Mouse (Mus musculus) intestine, embryonic 15.5 days (tissue): Measurements from ENCODE around the gene Itln1. TPM values are rescaled to one million over a fixed set of nuclear protein-coding genes. Genes with fewer than 3 reads are reported as not detected.
A peak's percentile ranks its signal among the peaks of the same experiment; 100 is the strongest.

Experiments used
- ATAC-seq: fragments of 200-750 bp; cut with Nextera tagmentation; 2 replicates; pipeline ENCODE4 v1.8.0; 2017; ENCODE audit warnings: moderate TSS enrichment, moderate library complexity
- H3K27ac ChIP-seq: fragments of 300-500 bp; sonication (generic); 2 replicates; pipeline ENCODE4 v1.5.1; 2015; ENCODE audit warnings: mild to moderate bottlenecking, inconsistent platforms
- H3K27me3 ChIP-seq: fragments of 300-500 bp; sonication (generic); replicated peaks from 2 replicates; pipeline ENCODE4 v1.6.1; 2015; ENCODE audit warnings: inconsistent platforms
- H3K36me3 ChIP-seq: fragments of 300-500 bp; sonication (generic); 2 replicates; pipeline ENCODE4 v1.6.1; 2015; ENCODE audit warnings: inconsistent platforms
- H3K4me1 ChIP-seq: fragments of 300-500 bp; sonication (generic); replicated peaks from 2 replicates; pipeline ENCODE4 v1.6.1; 2015; ENCODE audit warnings: inconsistent platforms
- H3K4me2 ChIP-seq: fragments of 300-500 bp; sonication (generic); replicated peaks from 2 replicates; pipeline ENCODE4 v1.6.1; 2015; ENCODE audit warnings: mild to moderate bottlenecking, inconsistent platforms
- H3K4me3 ChIP-seq: fragments of 300-500 bp; sonication (generic); replicated peaks from 2 replicates; pipeline ENCODE4 v1.5.1; 2015; ENCODE audit warnings: inconsistent platforms
- H3K9ac ChIP-seq: fragments of 300-500 bp; sonication (generic); 2 replicates; pipeline ENCODE4 v1.6.1; 2015; ENCODE audit warnings: inconsistent platforms
- H3K9me3 ChIP-seq: fragments of 300-500 bp; sonication (generic); 2 replicates; pipeline ENCODE4 v1.6.1; 2016; ENCODE audit warnings: inconsistent platforms
- WGBS: fragments of 180-500 bp; shearing (Covaris S2); methylation state at CpG from one replicate; pipeline ENCODE4 v1.1.7; 2015; 5-methylcytosine and 5-hydroxymethylcytosine counted together
- polyA plus RNA-seq: library from polyadenylated mRNA; unstranded; fragments of >200 nt; fragmentation: Nextera tagmentation; extraction: Ambion mirVana; gene quantifications from 2 replicates; pipeline ENCODE4 v1.2.1, GENCODE M21; 2015

The Itln1 gene
- 0.15 TPM in 1 of 2 replicates, not detected in the other for polyA plus RNA-seq

DNA sequence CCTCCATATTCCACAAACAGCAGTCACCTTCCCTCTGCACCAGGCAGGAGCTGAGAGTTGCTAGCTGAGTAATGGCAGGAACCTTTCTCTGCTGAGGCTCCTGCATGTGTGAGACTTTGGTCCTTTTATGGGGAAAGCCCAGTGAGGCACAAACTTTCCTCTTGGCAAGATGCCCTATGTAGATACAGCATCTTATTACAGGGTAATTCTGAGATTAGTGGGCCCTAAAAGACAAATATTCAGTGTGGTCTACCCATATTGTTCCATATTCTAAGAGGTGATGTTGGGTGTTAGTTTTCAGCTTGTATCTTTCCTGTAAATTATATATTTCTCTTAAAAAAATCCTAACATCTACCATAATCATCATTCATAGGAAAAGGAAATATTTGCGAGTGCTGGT, at the start of gene Itln1:
TSS of gene Itln1 (minus strand) at position 101 of the 400 bp plus-strand sequence.
- no peaks in the 10 kb centered on the region for H3K9me3 ChIP-seq
- H3K4me3 ChIP-seq: no peak within 1 kb of the TSS
- H3K27me3 ChIP-seq: no peaks in the 10 kb centered on the region
- no peaks in the 10 kb centered on the region for H3K36me3 ChIP-seq
- 87% methylated on average over 1 of the region's 1 CpGs for WGBS
- H3K4me1 ChIP-seq: no peaks in the 10 kb centered on the region
- no peak within 1 kb of the TSS for H3K9ac ChIP-seq
- no peak for ATAC-seq
- no peak within 1 kb of the TSS for H3K27ac ChIP-seq
- no peak within 1 kb of the TSS for H3K4me2 ChIP-seq

DNA sequence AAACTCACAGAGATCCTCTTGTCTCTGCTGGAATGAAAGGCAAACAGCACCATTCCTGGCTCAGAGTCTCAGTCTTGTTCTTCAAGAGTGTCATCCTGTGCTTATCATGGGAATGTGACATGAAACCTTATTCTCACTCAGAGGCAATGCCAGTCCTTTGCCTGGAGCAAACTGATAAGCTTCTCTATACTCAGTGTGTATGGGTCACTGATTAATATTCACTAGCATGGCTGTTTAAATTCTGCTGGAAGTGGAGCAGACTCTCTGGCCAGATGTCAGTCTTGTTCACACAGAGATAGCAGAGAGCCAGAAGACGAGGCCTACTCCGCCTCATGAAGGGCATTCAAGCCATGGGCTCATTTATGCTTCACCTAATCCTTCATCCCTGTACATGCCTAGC, 49.5 kb upstream of the Itln1 start:
- H3K27ac ChIP-seq: no peak overlapping the region
- H3K9me3 ChIP-seq: no peaks in the 10 kb centered on the region
- no peaks in the 10 kb centered on the region for H3K36me3 ChIP-seq
- 80% methylated on average over 2 of the region's 2 CpGs for WGBS
- no peak overlapping the region for H3K4me2 ChIP-seq
- no peak overlapping the region for H3K9ac ChIP-seq
- no peaks in the 10 kb centered on the region for H3K4me1 ChIP-seq
- no peak for ATAC-seq
- H3K27me3 ChIP-seq: no peaks in the 10 kb centered on the region
- no peak overlapping the region for H3K4me3 ChIP-seq

DNA sequence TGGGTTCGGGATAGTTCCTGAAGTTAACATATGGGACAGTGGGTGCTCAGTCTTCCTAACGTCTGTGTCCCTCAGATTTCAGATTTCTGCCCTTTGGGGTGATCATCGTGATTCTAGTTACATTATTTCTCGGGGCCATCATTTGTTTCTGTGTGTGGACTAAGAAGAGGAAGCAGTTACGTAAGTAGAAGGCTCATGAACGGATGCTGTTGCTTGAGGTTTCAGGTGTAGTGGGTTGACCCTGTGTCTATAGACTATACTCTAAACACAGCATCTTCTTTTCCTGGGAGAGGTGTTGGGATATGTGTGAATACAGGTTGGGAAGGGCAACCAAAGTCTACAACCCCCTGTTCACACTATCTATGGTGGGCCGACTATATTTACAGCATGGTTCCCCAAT, 42.1 kb upstream of the Itln1 start:
- no peak overlapping the region for H3K4me2 ChIP-seq
- H3K36me3 ChIP-seq: no peaks in the 10 kb centered on the region
- 89% methylated on average over 7 of the region's 7 CpGs for WGBS
- no peak overlapping the region for H3K27ac ChIP-seq
- no peak overlapping the region for H3K9ac ChIP-seq
- H3K4me1 ChIP-seq: no peaks in the 10 kb centered on the region
- H3K4me3 ChIP-seq: no peak overlapping the region
- no peaks in the 10 kb centered on the region for H3K9me3 ChIP-seq
- H3K27me3 ChIP-seq: no peaks in the 10 kb centered on the region
- ATAC-seq: no peak

DNA sequence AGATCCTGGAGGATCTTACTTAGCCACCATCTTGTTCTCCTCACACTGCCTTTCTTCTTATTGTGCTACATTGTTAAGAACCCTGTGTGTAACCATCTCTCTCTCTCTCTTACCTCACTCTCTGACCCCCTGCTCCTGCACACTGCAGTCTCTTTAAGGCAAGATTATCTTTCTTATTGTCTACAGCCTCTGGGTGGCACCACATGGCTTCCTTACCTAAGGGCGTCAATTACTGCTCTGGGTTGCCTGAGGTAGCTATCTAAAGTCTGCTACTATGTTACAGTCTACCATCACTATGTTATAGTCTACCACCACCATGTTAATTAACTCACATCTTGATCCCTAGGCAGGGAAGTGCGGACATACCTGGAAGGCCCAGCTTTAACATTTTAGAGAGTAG, 33.3 kb upstream of the Itln1 start:
- no peaks in the 10 kb centered on the region for H3K9me3 ChIP-seq
- peak; percentile 23; the same call in 1 of the 2 replicates for ATAC-seq
- H3K4me3 ChIP-seq: no peak overlapping the region
- no peak overlapping the region for H3K4me2 ChIP-seq
- no peak overlapping the region for H3K27ac ChIP-seq
- no peaks in the 10 kb centered on the region for H3K27me3 ChIP-seq
- no peaks in the 10 kb centered on the region for H3K4me1 ChIP-seq
- no peak overlapping the region for H3K9ac ChIP-seq
- H3K36me3 ChIP-seq: no peaks in the 10 kb centered on the region
- whole genome bisulfite sequencing: 58% methylated on average over 2 of the region's 2 CpGs

DNA sequence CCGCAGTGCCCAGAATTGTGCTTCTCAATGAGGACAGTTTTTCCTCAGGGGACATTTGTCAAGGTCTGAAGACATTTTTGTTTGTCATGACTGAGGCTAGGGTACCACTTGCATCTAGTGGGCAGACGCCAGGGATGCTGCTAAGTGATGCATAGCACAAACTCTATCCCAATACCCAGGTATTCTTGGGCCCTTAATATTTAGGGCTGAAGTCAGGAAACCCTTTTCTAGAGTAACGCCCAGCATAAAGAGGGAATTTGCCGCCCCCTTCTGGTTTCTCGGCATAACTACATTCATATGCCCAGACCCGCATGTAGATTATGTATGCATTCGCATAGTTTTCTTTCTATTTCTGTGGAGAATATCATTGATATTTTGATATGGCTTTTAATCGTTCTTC, 31.7 kb upstream of the Itln1 start:
- Histone ChIP-seq H3K4me3 (no peak overlapping the region), H3K4me1 (no peaks in the 10 kb centered on the region), H3K4me2 (no peak overlapping the region), H3K9ac (no peak overlapping the region), H3K9me3 (no peaks in the 10 kb centered on the region), H3K27me3 (no peaks in the 10 kb centered on the region), H3K36me3 (no peaks in the 10 kb centered on the region), H3K27ac (no peak overlapping the region)
- WGBS: 21% methylated on average over 8 of the region's 8 CpGs
- ATAC-seq: peak; percentile 61; the same call in 1 of the 2 replicates

DNA sequence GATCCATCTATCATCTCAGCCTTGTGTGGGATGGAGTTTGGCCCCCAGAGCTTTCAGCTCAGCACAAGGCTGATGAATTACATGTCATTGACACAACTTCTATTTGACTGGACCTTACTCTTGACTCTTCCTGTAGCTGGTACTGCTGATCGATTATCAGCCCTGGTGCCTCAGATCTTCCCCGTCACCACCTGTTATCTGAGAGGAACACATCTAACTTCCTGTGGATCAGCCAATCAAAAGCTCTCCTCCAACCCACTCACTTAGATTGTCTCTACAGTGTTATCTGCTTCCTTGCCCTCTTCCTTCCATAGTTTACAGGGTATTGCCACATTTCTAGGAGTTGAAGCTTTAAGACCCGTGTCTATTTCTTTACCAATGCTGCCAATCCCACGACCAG, 30.8 kb upstream of the Itln1 start:
- WGBS: 53% methylated on average over 4 of the region's 4 CpGs
- Histone ChIP-seq H3K9ac (no peak overlapping the region), H3K27ac (no peak overlapping the region), H3K9me3 (no peaks in the 10 kb centered on the region), H3K4me3 (no peak overlapping the region), H3K36me3 (no peaks in the 10 kb centered on the region), H3K4me1 (no peaks in the 10 kb centered on the region), H3K27me3 (no peaks in the 10 kb centered on the region), H3K4me2 (no peak overlapping the region)
- no peak for ATAC-seq

DNA sequence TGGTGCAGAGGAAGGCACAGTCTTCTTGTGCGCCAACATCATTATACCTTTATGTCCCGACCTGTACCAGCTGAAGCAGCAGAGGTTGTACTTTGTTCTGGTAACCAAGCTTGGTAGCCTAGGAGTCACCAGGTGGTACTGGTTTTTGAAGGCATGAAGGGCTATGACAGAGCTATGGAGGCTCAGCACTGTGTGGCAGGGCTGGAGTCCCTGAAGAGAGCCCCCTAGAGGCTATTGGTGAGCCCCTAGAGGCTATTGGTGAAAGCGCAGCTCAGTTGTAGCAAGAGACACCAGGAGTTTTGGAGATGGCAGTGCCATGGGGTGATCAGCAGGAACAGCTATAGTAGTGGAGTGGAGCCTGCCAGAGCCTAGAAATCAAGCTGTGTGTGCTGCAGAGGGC, 29.2 kb upstream of the Itln1 start:
- Histone ChIP-seq H3K4me2 (no peak overlapping the region), H3K27me3 (no peaks in the 10 kb centered on the region), H3K4me3 (no peak overlapping the region), H3K27ac (no peak overlapping the region), H3K4me1 (no peaks in the 10 kb centered on the region), H3K9me3 (no peaks in the 10 kb centered on the region), H3K36me3 (no peaks in the 10 kb centered on the region), H3K9ac (no peak overlapping the region)
- WGBS: 60% methylated on average over 3 of the region's 3 CpGs
- peak; percentile 54 for ATAC-seq

DNA sequence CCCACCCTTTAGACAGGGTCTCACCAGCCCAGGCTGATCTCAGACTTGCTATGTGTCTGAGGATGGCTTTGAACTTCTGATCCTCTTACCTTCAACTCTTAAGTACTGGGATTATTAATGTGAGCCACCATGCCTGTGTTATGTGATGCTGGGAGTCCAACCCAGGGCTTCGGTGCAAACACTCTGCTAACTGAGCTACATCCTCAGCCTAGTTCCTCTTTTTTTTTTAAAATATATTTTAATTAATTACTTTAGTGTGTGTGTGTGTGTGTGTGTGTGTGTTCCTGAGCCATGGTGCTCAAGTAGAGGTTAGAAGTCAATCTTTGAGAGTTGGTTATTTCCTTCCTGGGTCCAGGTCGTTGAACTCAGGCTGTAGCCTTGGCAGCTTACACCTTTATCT, 27.9 kb upstream of the Itln1 start:
- no peak overlapping the region for H3K4me2 ChIP-seq
- 73% methylated on average over 2 of the region's 2 CpGs for WGBS
- H3K27ac ChIP-seq: no peak overlapping the region
- no peaks in the 10 kb centered on the region for H3K36me3 ChIP-seq
- H3K4me3 ChIP-seq: no peak overlapping the region
- no peaks in the 10 kb centered on the region for H3K27me3 ChIP-seq
- H3K9me3 ChIP-seq: no peaks in the 10 kb centered on the region
- H3K4me1 ChIP-seq: no peaks in the 10 kb centered on the region
- H3K9ac ChIP-seq: no peak overlapping the region
- no peak for ATAC-seq

DNA sequence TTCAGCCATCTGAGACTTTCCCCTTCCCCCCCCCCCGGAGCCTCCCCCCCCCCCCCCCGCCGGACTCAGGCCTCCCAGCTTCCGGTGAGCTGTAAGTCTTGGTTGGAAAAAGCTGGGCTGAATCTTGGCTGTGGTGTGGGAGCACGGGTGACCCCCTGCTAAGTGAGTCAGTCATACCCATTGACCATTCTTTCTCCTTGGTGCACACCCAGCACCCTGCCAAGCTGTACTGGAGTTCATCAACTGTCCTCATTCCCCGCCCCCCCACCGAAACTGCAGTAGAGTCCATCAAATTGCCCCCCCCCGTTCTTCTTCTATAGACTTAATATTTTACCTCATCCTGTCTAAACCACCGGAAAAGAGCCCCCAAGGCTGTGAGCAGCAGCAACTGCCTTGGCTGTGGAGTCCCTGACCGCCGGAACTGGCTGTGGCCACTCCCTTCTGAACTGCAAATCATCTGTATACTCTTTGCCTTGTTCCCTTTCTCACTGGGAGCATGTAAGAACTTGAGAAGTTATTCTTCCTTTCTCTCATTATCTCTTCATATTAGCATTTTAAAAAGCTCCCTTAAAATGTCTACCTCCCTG, 26.6 kb upstream of the Itln1 start:
- Histone ChIP-seq H3K4me3 (no peak overlapping the region), H3K4me2 (no peak overlapping the region), H3K27ac (no peak overlapping the region), H3K27me3 (no peaks in the 10 kb centered on the region), H3K4me1 (no peaks in the 10 kb centered on the region), H3K9ac (no peak overlapping the region), H3K9me3 (no peaks in the 10 kb centered on the region), H3K36me3 (no peaks in the 10 kb centered on the region)
- WGBS: 59% methylated on average over 7 of the region's 11 CpGs
- ATAC-seq: 0 out of 2 replicates have a peak, but pooled peaks have one; percentile 25

DNA sequence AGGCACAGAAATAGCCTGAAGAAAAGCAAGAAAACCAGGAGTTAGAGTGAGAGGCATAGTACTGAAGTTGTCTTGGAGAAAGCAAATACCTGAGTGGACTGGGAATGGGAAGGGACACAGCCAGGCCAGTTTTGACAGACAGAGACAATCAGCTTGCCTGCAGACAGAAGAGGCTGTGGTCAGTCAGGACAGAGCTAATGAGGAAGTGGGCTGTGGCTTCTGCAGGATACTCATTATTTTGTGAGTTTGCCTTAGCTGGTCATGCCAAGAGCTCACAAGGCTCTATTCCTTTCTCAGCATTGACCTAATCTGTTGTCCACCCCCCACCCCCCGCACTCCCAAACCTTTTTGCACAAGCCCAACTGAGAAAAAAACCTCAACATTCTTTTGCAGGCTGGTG, 26.1 kb upstream of the Itln1 start:
- 81% methylated on average over 1 of the region's 1 CpGs for WGBS
- H3K27me3 ChIP-seq: no peaks in the 10 kb centered on the region
- H3K9ac ChIP-seq: no peak overlapping the region
- H3K36me3 ChIP-seq: no peaks in the 10 kb centered on the region
- H3K4me3 ChIP-seq: no peak overlapping the region
- ATAC-seq: no peak
- H3K9me3 ChIP-seq: no peaks in the 10 kb centered on the region
- no peak overlapping the region for H3K4me2 ChIP-seq
- no peak overlapping the region for H3K27ac ChIP-seq
- H3K4me1 ChIP-seq: no peaks in the 10 kb centered on the region

DNA sequence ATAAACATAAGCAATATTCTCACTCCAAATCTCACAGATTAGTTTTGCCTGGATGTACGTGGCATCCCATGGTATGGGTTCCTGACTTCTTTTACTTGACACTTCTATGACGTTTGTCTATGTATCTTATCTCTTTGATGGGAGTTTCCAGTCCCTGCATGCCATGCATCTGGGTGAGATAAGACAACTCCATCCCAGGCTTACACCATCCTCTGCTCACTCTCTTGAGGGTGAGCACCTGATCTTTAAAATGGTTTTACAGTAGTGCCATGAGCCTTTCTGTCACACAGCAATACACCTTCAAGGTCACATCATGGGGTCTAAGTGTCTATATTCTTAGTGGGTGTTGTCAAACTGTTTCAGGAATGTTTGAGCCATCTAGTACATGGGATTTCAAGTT, 25.2 kb upstream of the Itln1 start:
- no peak overlapping the region for H3K9ac ChIP-seq
- WGBS: 52% methylated on average over 2 of the region's 2 CpGs
- ATAC-seq: no peak
- H3K4me2 ChIP-seq: no peak overlapping the region
- no peaks in the 10 kb centered on the region for H3K4me1 ChIP-seq
- no peaks in the 10 kb centered on the region for H3K36me3 ChIP-seq
- no peaks in the 10 kb centered on the region for H3K9me3 ChIP-seq
- no peak overlapping the region for H3K4me3 ChIP-seq
- no peaks in the 10 kb centered on the region for H3K27me3 ChIP-seq
- no peak overlapping the region for H3K27ac ChIP-seq

DNA sequence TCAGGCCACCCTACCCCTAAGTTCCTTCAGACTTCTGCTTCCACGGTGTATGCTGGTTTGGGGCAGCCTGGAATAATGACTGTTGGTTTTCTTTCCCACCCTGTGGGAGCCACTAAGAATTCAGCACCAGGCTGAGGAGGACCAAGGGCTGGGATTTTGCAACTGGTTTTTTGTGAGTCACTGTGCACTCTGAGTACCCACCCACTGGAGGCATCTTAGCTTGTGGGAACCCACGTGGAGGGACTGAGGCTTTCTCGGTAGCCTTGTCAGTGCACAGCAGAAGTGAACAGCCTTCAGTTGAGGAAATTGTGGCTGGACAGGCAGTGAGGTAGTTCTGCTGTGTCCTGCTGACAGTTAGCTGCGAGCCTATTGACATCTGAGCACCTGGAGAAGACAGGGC, 23.8 kb upstream of the Itln1 start, which contains the start of gene Cd244a:
TSS of gene Cd244a (plus strand) at position 296 of the 400 bp plus-strand sequence.
- H3K36me3 ChIP-seq: no peaks in the 10 kb centered on the region
- H3K4me1 ChIP-seq: no peaks in the 10 kb centered on the region
- no peak within 1 kb of the TSS for H3K4me2 ChIP-seq
- H3K4me3 ChIP-seq: no peak within 1 kb of the TSS
- no peak within 1 kb of the TSS for H3K9ac ChIP-seq
- H3K9me3 ChIP-seq: no peaks in the 10 kb centered on the region
- H3K27ac ChIP-seq: no peak within 1 kb of the TSS
- H3K27me3 ChIP-seq: no peaks in the 10 kb centered on the region
- 76% methylated on average over 4 of the region's 4 CpGs for WGBS
- no peak for ATAC-seq

DNA sequence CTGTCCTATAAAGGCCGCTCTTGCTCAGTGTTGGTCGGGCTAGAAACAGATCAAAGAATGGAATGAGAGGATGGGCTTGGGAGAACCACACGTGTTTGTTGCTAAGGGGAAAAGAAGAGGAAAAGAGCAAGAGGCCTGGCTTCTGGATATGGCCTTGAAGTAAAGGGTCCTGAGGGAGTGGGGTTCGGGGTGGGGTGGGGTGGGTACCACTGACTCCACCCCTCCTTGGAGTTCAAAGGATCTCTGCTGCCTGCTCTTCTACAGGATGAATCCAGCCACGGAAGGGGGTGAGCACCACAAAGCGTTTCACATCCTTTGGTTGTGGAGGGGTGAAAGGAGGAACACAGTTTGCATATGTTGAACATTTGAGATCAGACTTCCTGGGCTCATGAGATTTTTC, 23.3 kb upstream of the Itln1 start:
- no peak overlapping the region for H3K4me2 ChIP-seq
- no peaks in the 10 kb centered on the region for H3K4me1 ChIP-seq
- no peak overlapping the region for H3K27ac ChIP-seq
- H3K36me3 ChIP-seq: no peaks in the 10 kb centered on the region
- H3K9me3 ChIP-seq: no peaks in the 10 kb centered on the region
- H3K9ac ChIP-seq: no peak overlapping the region
- H3K4me3 ChIP-seq: no peak overlapping the region
- 70% methylated on average over 6 of the region's 6 CpGs for WGBS
- ATAC-seq: no peak
- H3K27me3 ChIP-seq: no peaks in the 10 kb centered on the region
